In the genomic region with DNA sequence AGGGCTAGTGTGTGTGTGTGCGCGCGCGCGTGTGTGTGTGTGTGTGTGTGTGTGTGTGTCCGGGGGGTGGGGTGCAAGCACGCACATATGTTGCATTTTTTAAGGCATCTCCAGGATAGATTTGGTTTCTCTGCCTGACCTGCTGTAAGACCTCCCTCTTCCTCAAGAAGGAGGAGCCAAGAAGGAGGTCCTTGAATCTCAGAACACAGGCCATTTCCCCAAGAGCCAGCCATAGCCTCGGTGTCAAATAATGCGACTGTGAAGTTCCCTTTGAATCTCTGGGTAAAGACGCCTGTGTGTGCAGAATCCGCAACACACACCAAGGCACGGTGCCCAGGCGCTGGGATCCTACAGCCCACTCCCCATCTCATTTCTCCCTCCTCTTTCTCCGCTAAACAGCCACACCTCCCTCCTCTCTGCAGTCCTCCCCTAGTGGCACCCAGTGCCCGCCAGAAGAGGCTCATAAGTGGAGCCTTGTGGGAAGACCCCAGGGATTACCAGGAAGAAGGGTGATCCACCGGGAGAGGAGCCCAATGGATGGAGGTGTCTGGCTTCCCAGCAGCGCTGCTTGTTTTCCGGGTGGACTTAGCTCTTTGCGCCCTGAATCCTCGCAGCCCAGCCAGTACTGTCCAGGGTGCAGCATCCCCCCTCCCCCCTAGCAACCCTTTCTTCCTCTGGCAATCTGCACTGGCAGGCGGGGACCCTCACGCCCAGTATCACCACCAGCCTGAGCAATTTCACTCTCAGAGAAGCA, we compare ENCODE assay signal across 8 mouse cellular contexts.
DNase-seq lines count a peak whose midpoint lies in the region; ATAC-seq and TF ChIP-seq lines count a peak whose summit lies in the region.

No protein-coding gene starts in this region.

- H3K4me1 ChIP-seq in heart, embryonic 14.5 days (ENCODE audit: control insufficient read depth in 2 of 2, insufficient read depth in 2 of 2, low read length in 2 of 2): peaks cover 23 to 81% of the 10 kb centered on the region in 2 experiments
- H3K4me1 ChIP-seq in liver, embryonic 13.5 days (replicated peaks): peaks cover 6% of the 10 kb centered on the region; the same call in 1 of the 2 replicates

- peak overlapping the region; percentile 26 for H3K4me3 ChIP-seq in C2C12 (ENCODE audit: insufficient read depth, poor library complexity, severe bottlenecking)
- peak overlapping the region; percentile 58 to 65 for H3K4me3 ChIP-seq in heart, embryonic 14.5 days (ENCODE audit: control insufficient read depth in 1 of 2, insufficient read depth in 1 of 2, low read depth in 1 of 2, low read length in 2 of 2)
- peak overlapping the region; percentile 59 for H3K4me3 ChIP-seq in liver, embryonic 13.5 days (replicated peaks)

- H3K27ac ChIP-seq in heart, embryonic 14.5 days (replicated peaks in 1 of 2; ENCODE audit: control insufficient read depth in 1 of 2, insufficient read depth in 1 of 2, low read depth in 2 of 2, low read length in 2 of 2): peak overlapping the region; percentile 72 to 86
- no peak overlapping the region for H3K27ac ChIP-seq in liver, embryonic 13.5 days

- TF ChIP-seq CTCF in C2C12 (IDR thresholded peaks at IDR 0.05; ENCODE audit: control insufficient read depth, insufficient read depth, insufficient read length): no peak

- H3K27me3 ChIP-seq in C2C12 (ENCODE audit: control insufficient read depth, insufficient read depth, insufficient read length): no peaks in the 10 kb centered on the region
- H3K27me3 ChIP-seq in heart, embryonic 14.5 days (ENCODE audit: control insufficient read depth, insufficient read depth, low read length): no peaks in the 10 kb centered on the region
- peaks cover 55% of the 10 kb centered on the region for H3K27me3 ChIP-seq in liver, embryonic 13.5 days

- peak overlapping the region; percentile 94 for H3ac ChIP-seq in C2C12 (ENCODE audit: control insufficient read depth, insufficient read length, low read depth)

- ATAC-seq in erythroblast, adult 5-6 weeks (replicated peaks; ENCODE audit: low FRiP score, poor library complexity, severe bottlenecking): 0 out of 2 replicates have a peak, but pooled peaks have one; percentile 20
- ATAC-seq in heart, embryonic 14.5 days (ENCODE audit: insufficient number of reproducible peaks, insufficient read depth, low FRiP score, low read depth): peak; percentile 41
- peak; percentile 43 for ATAC-seq in liver, embryonic 13.5 days (ENCODE audit: low read depth)
- ATAC-seq in monocyte, adult 5-6 weeks (replicated peaks; ENCODE audit: insufficient number of reproducible peaks, low FRiP score, low TSS enrichment, poor library complexity, severe bottlenecking): peak; percentile 76

- WGBS in heart, embryonic 14.5 days: 8% methylated on average over 22 of the region's 22 CpGs
- WGBS in liver, embryonic 13.5 days (ENCODE audit: insufficient replicate concordance): 3% methylated on average over 22 of the region's 22 CpGs

- H3K36me3 ChIP-seq in C2C12 (ENCODE audit: control insufficient read depth, insufficient read depth): no peaks in the 10 kb centered on the region
- H3K36me3 ChIP-seq in heart, embryonic 14.5 days (ENCODE audit: control insufficient read depth, insufficient read depth, low read length): peaks cover 42% of the 10 kb centered on the region
- no peaks in the 10 kb centered on the region for H3K36me3 ChIP-seq in liver, embryonic 13.5 days

- H3K79me3 ChIP-seq in C2C12 (ENCODE audit: low read depth): no peaks in the 10 kb centered on the region

- H3K79me2 ChIP-seq in C2C12 (ENCODE audit: control insufficient read depth, insufficient read depth): no peaks in the 10 kb centered on the region

- peak overlapping the region; percentile 95 for H3K4me2 ChIP-seq in heart, embryonic 14.5 days (ENCODE audit: low read length)
- H3K4me2 ChIP-seq in liver, embryonic 13.5 days: peak overlapping the region; percentile 73

- H3K9me3 ChIP-seq in heart, embryonic 14.5 days (ENCODE audit: control insufficient read depth, low read length): no peaks in the 10 kb centered on the region
- no peaks in the 10 kb centered on the region for H3K9me3 ChIP-seq in liver, embryonic 13.5 days (replicated peaks)

- H3K9ac ChIP-seq in heart, embryonic 14.5 days (ENCODE audit: low read length): peak overlapping the region; percentile 89
- peak overlapping the region; percentile 47; the same call in 1 of the 2 replicates for H3K9ac ChIP-seq in liver, embryonic 13.5 days

- DNase-seq in brain, adult 2 months (ENCODE audit: low read depth, low spot score): peak; percentile 85
- DNase-seq in kidney, postnatal 36 days: peak; percentile 26 to 41
- no peak for DNase-seq in liver, embryonic 13.5 days
- peak; percentile 32 for DNase-seq in urinary bladder, adult 2 months (ENCODE audit: low spot score)

TF ChIP-seq in C2C12, 6 proteins besides CTCF, POLR2A, EP300 and RAD21:
- TF ChIP-seq MAX (IDR thresholded peaks at IDR 0.05) (no peak), MYOG (IDR thresholded peaks at IDR 0.05; ENCODE audit: control insufficient read depth, extremely low read depth, insufficient read length) (no peak), MYOD1 (IDR thresholded peaks at IDR 0.05; ENCODE audit: control insufficient read depth, insufficient read length, low read depth) (no peak), CEBPB (IDR thresholded peaks at IDR 0.05; ENCODE audit: low read depth) (no peak), USF1 (IDR thresholded peaks at IDR 0.05; ENCODE audit: low read depth) (no peak), FOSL1 (IDR thresholded peaks at IDR 0.05; ENCODE audit: insufficient read depth, low read length, poor library complexity, severe bottlenecking) (no peak)

Comparison
In these comparisons a context has a peak if more than half of its experiments do, and no peak if none do; other contexts are left out.
1. ATAC-seq: peak in every context shown above with its lines; median percentile 76 in monocyte, adult 5-6 weeks; 43 in liver, embryonic 13.5 days; 41 in heart, embryonic 14.5 days; 20 in erythroblast, adult 5-6 weeks.